Mouse (Mus musculus) midbrain, postnatal 0 days (tissue): ENCODE results near the gene Mylk. TPM values are rescaled to one million over a fixed set of nuclear protein-coding genes. Genes with fewer than 3 reads are reported as not detected.

Experiments used
- ATAC-seq: fragments of 200-750 bp; cut with Nextera tagmentation; 2 replicates; pipeline ENCODE4 v1.8.0; 2017; ENCODE audit warnings: moderate number of reproducible peaks, mild to moderate bottlenecking, moderate TSS enrichment, moderate library complexity; ENCODE audit not compliant: low FRiP score
- DNase-seq: peaks from one replicate; pipeline ENCODE4 v3.0.0-alpha.2; 2015; ENCODE audit warnings: low spot score
- H3K27ac ChIP-seq: fragments of 300-500 bp; sonication (generic); 2 replicates; pipeline ENCODE4 v1.5.1; 2014; ENCODE audit warnings: low read depth, mild to moderate bottlenecking, low read length, mixed read lengths
- H3K27me3 ChIP-seq: fragments of 300-500 bp; sonication (generic); 2 replicates; pipeline ENCODE4 v1.6.1; 2014; ENCODE audit warnings: low read length, control low read depth, mixed read lengths; ENCODE audit not compliant: insufficient read depth
- H3K36me3 ChIP-seq: fragments of 300-500 bp; sonication (generic); 2 replicates; pipeline ENCODE4 v1.6.1; 2014; ENCODE audit warnings: low read length, control low read depth, mixed read lengths; ENCODE audit not compliant: insufficient read depth
- H3K4me1 ChIP-seq: fragments of 300-500 bp; sonication (generic); 2 replicates; pipeline ENCODE4 v1.6.1; 2014; ENCODE audit warnings: mild to moderate bottlenecking, control low read depth, antibody characterized with exemption, low read length, mixed read lengths; ENCODE audit not compliant: insufficient read depth
- H3K4me2 ChIP-seq: fragments of 300-500 bp; sonication (generic); 2 replicates; pipeline ENCODE4 v1.6.1; 2014; ENCODE audit warnings: low read depth, mild to moderate bottlenecking, low read length, mixed read lengths; ENCODE audit not compliant: poor library complexity, severe bottlenecking
- H3K4me3 ChIP-seq: fragments of 300-500 bp; sonication (generic); 2 replicates; pipeline ENCODE4 v1.5.1; 2014; ENCODE audit warnings: low read depth, mild to moderate bottlenecking, low read length, moderate library complexity
- H3K9ac ChIP-seq: fragments of 300-500 bp; sonication (generic); replicated peaks from 2 replicates; pipeline ENCODE4 v1.6.1; 2014; ENCODE audit warnings: mild to moderate bottlenecking, low read length, moderate library complexity, mixed read lengths; ENCODE audit not compliant: poor library complexity, severe bottlenecking
- H3K9me3 ChIP-seq: fragments of 300-500 bp; sonication (generic); 2 replicates; pipeline ENCODE4 v1.6.1; 2016; ENCODE audit warnings: low read length, control low read depth
- CTCF ChIP-seq: IDR thresholded peaks from 2 replicates; pipeline ENCODE4 v1.5.1; 2016; ENCODE audit warnings: antibody characterized with exemption, mild to moderate bottlenecking
- WGBS: fragments of 180-500 bp; shearing (Covaris S2); extraction: QIAGEN DNeasy Blood & Tissue Kit; methylation state at CpG from one replicate; pipeline ENCODE4 v1.1.7; 2014; 5-methylcytosine and 5-hydroxymethylcytosine counted together
- polyA plus RNA-seq: library from polyadenylated mRNA; unstranded; fragments of >200 nt; fragmentation: Nextera tagmentation; extraction: Ambion mirVana; gene quantifications from 2 replicates; pipeline ENCODE4 v1.2.1, GENCODE M21; 2015
- total RNA-seq: library from RNA; depleted of rRNA; stranded (reverse); fragments of >200 nt; gene quantifications from 2 replicates; pipeline ENCODE4 v1.2.3, GENCODE M21; 2014

The Mylk gene
- total and polyA plus RNA-seq, 2 experiments from 2014 or later: 3.4 to 5.6 TPM

- ATAC-seq: no peak
- Histone ChIP-seq H3K27me3 (peaks cover 4% of the 10 kb centered on the region; the same call in 1 of the 2 replicates), H3K9ac (peak overlapping the region; percentile 70), H3K4me2 (peak overlapping the region; percentile 61), H3K9me3 (no peaks in the 10 kb centered on the region), H3K4me3 (peak overlapping the region; percentile 73), H3K36me3 (no peaks in the 10 kb centered on the region), H3K4me1 (no peaks in the 10 kb centered on the region), H3K27ac (0 out of 2 replicates have a peak overlapping the region, but pooled peaks have one; percentile 81)
- no peak for DNase-seq
- 6% methylated on average over 8 of the region's 8 CpGs for WGBS
- no peak for TF ChIP-seq CTCF
These were observed 278.2 kb downstream of the Mylk start for GRCm38 (mm10) chr16:35023138-35023735.

- DNase-seq (peak; percentile 19), ATAC-seq (no peak)
- Histone ChIP-seq H3K4me3 (no peak overlapping the region), H3K27me3 (peaks cover 4% of the 10 kb centered on the region; the same call in 1 of the 2 replicates), H3K4me2 (no peak overlapping the region), H3K9me3 (no peaks in the 10 kb centered on the region), H3K4me1 (no peaks in the 10 kb centered on the region), H3K9ac (no peak overlapping the region), H3K27ac (no peak overlapping the region), H3K36me3 (peaks cover 4% of the 10 kb centered on the region; the same call in 1 of the 2 replicates)
- TF ChIP-seq CTCF: peak; percentile 45
- WGBS: 88% methylated on average over 5 of the region's 5 CpGs
These were observed 279.3 kb downstream of the Mylk start for GRCm38 (mm10) chr16:35024300-35024699.

GRCm38 (mm10) chr16:35025347-35025746 lies 280.3 kb downstream of the Mylk start:
- no peak overlapping the region for H3K9ac ChIP-seq
- ATAC-seq: no peak
- no peaks in the 10 kb centered on the region for H3K4me1 ChIP-seq
- 97% methylated on average over 4 of the region's 4 CpGs for WGBS
- H3K4me3 ChIP-seq: no peak overlapping the region
- no peak for DNase-seq
- H3K36me3 ChIP-seq: peaks cover 4% of the 10 kb centered on the region; the same call in 1 of the 2 replicates
- TF ChIP-seq CTCF: no peak
- peaks cover 4% of the 10 kb centered on the region; the same call in 1 of the 2 replicates for H3K27me3 ChIP-seq
- H3K27ac ChIP-seq: no peak overlapping the region
- no peaks in the 10 kb centered on the region for H3K9me3 ChIP-seq
- H3K4me2 ChIP-seq: no peak overlapping the region

- Histone ChIP-seq H3K27me3 (no peaks in the 10 kb centered on the region), H3K4me2 (no peak overlapping the region), H3K36me3 (peaks cover 6% of the 10 kb centered on the region; the same call in 1 of the 2 replicates), H3K9ac (0 out of 2 replicates have a peak overlapping the region, but pooled peaks have one; percentile 9), H3K4me3 (no peak overlapping the region), H3K27ac (no peak overlapping the region), H3K9me3 (no peaks in the 10 kb centered on the region), H3K4me1 (no peaks in the 10 kb centered on the region)
- 82% methylated on average over 3 of the region's 3 CpGs for WGBS
- TF ChIP-seq CTCF: no peak
- no peak for DNase-seq
- ATAC-seq: no peak
These were observed 288.2 kb downstream of the Mylk start for GRCm38 (mm10) chr16:35033241-35033640.

- no peak for TF ChIP-seq CTCF
- Histone ChIP-seq H3K27ac (no peak overlapping the region), H3K36me3 (0 out of 2 replicates have a peak, but pooled peaks cover 2% of the 10 kb centered on the region), H3K9me3 (no peaks in the 10 kb centered on the region), H3K9ac (no peak overlapping the region), H3K4me2 (no peak overlapping the region), H3K27me3 (no peaks in the 10 kb centered on the region), H3K4me3 (no peak overlapping the region), H3K4me1 (no peaks in the 10 kb centered on the region)
- no peak for DNase-seq
- no peak for ATAC-seq
- 81% methylated on average over 8 of the region's 8 CpGs for WGBS
These were observed 289.0 kb downstream of the Mylk start for GRCm38 (mm10) chr16:35033809-35034577.

- no peak for TF ChIP-seq CTCF
- no peak for DNase-seq
These were observed 290.0 kb downstream of the Mylk start for GRCm38 (mm10) chr16:35034971-35035370.

More at GRCm38 (mm10) chr16:35034971-35035370, 290.0 kb downstream of the Mylk start:
- Histone ChIP-seq H3K9me3 (no peaks in the 10 kb centered on the region), H3K4me3 (no peak overlapping the region), H3K9ac (no peak overlapping the region), H3K27me3 (no peaks in the 10 kb centered on the region), H3K4me1 (no peaks in the 10 kb centered on the region), H3K4me2 (no peak overlapping the region), H3K27ac (no peak overlapping the region), H3K36me3 (0 out of 2 replicates have a peak, but pooled peaks cover 2% of the 10 kb centered on the region)
- WGBS: 90% methylated on average over 5 of the region's 5 CpGs
- no peak for ATAC-seq
